Mouse (Mus musculus) effector memory CD4-positive, alpha-beta T cell, adult 5 months (primary cell): ENCODE results near the gene Ceacam12. TPM values are rescaled to one million over a fixed set of nuclear protein-coding genes. Genes with fewer than 3 reads are reported as not detected.

Experiments used
- polyA plus RNA-seq: library from polyadenylated mRNA; unstranded; fragments of 100-300 nt; shearing (Covaris generic); gene quantifications from one replicate; pipeline ENCODE4 v1.2.1, GENCODE M21; 2017

The Ceacam12 gene
- not detected for polyA plus RNA-seq

DNA sequence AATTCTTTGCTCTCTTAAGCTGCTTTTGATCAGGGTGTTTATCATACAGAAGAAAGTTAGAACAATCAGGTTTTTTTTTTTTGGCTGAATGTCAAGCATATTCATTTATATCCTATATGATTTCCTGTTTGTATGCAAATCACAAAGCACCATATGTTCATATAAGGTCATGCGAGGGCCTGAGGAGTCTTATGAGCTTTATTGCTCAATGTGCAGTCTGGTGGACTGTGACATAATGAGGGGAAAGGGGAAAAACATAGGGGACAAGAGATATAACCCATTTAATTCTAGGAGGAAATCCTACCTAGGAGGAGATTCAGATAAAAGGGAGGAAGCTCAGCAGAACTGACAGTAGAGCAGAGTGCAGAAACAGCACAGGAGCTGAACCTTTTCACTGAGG lies at the start of gene Ceacam12:
Gene Ceacam12 (plus strand): TSS at position 301 of the 400 bp plus-strand sequence.

Other genes with a start within 250 kb of the Ceacam12 start
- not detected for gene Gm5155, start 194.2 kb upstream of the Ceacam12 start, polyA plus RNA-seq
- gene Ceacam11, start 93.8 kb upstream of the Ceacam12 start, polyA plus RNA-seq: not detected
- not detected for gene Ceacam13, start 56.0 kb upstream of the Ceacam12 start, polyA plus RNA-seq
- gene Igfl3, start 110.6 kb downstream of the Ceacam12 start, polyA plus RNA-seq: not detected
- not detected for gene Mill1, start 179.4 kb downstream of the Ceacam12 start, polyA plus RNA-seq